Mouse (Mus musculus): ENCODE data around the gene Smyd2. TPM values are rescaled to one million over a fixed set of nuclear protein-coding genes. Genes with fewer than 3 reads are reported as not detected.

Smyd2 gene
- total and polyA plus RNA-seq, 2 experiments: 18.2 to 33.5 TPM

- no peaks in the 10 kb centered on the region for H3K27me3 ChIP-seq (ENCODE audit: control insufficient read depth, insufficient read depth, low read length)
- H3K79me2 ChIP-seq (ENCODE audit: control insufficient read depth, insufficient read depth, low read length): no peaks in the 10 kb centered on the region
- WGBS: 83% methylated on average over 8 of the region's 8 CpGs
- no peaks in the 10 kb centered on the region for H3K36me3 ChIP-seq (ENCODE audit: control insufficient read depth, insufficient read depth, low read length)
- DNase-seq (ENCODE audit: extremely low read depth, low read depth, low spot score): no peak
- TF ChIP-seq POLR2A (IDR thresholded peaks at IDR 0.05; ENCODE audit: extremely low read depth, insufficient read depth, low read length) (no peak), CTCF (IDR thresholded peaks at IDR 0.05; ENCODE audit: low read depth, low read length) (peak; percentile 37; the same call in 1 of the 2 replicates)
- H3K27ac ChIP-seq (replicated peaks; ENCODE audit: insufficient read depth, low read depth, low read length): no peak overlapping the region
- H3K4me3 ChIP-seq (ENCODE audit: insufficient read depth, low read depth, low read length): no peak overlapping the region
- H3K9ac ChIP-seq (ENCODE audit: low read depth, low read length): no peak overlapping the region
- H3K4me1 ChIP-seq (ENCODE audit: control insufficient read depth, insufficient read depth, low read length): peaks cover 8% of the 10 kb centered on the region; the same call in 1 of the 2 replicates
Observed at GRCm38 (mm10) chr1:189870539-189870938, 51.6 kb downstream of the Smyd2 start.

DNA sequence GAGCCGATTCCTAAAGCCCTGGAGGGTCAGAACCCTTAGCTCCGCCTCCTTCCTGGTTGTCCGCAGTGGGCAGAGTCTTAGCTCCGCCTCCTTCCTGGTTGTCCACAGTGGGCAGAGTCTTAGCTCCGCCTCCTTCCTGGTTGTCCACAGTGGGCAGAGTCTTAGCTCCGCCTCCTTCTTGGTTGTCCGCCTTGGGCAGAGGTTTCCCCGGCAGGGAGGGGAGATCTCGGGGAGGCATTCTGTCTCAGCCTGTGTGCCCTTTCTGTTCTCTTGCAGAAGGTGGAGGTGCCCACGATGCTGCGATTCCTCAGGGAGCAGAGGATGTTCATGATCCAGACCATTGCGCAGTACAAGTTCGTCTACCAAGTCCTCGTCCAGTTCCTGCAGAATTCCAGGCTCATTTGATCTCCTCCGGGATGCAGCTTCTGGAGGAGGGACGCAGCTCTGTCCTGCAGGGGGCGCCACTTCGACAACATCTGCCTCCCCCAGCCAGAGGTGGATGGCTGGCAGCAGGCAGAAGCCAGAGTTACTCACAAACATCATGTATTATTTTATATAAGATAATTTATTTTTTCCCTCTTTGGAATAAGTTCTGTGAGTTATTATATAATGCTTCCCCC, 52.4 kb downstream of the Smyd2 start:
- no peak for TF ChIP-seq POLR2A (IDR thresholded peaks at IDR 0.05; ENCODE audit: extremely low read depth, insufficient read depth, low read length)
- peak; percentile 56 for TF ChIP-seq CTCF (IDR thresholded peaks at IDR 0.05; ENCODE audit: low read depth, low read length)
- Histone ChIP-seq H3K27ac (replicated peaks; ENCODE audit: insufficient read depth, low read depth, low read length) (no peak overlapping the region), H3K4me1 (ENCODE audit: control insufficient read depth, insufficient read depth, low read length) (peaks cover 8% of the 10 kb centered on the region; the same call in 1 of the 2 replicates), H3K27me3 (ENCODE audit: control insufficient read depth, insufficient read depth, low read length) (no peaks in the 10 kb centered on the region), H3K36me3 (ENCODE audit: control insufficient read depth, insufficient read depth, low read length) (no peaks in the 10 kb centered on the region), H3K4me3 (ENCODE audit: insufficient read depth, low read depth, low read length) (no peak overlapping the region), H3K9ac (ENCODE audit: low read depth, low read length) (no peak overlapping the region), H3K79me2 (ENCODE audit: control insufficient read depth, insufficient read depth, low read length) (no peaks in the 10 kb centered on the region)
- no peak for DNase-seq (ENCODE audit: extremely low read depth, low read depth, low spot score)
- WGBS: 90% methylated on average over 18 of the region's 18 CpGs

GRCm38 (mm10) chr1:189868036-189868435, 54.1 kb downstream of the Smyd2 start:
- Histone ChIP-seq H3K27ac (replicated peaks; ENCODE audit: insufficient read depth, low read depth, low read length) (no peak overlapping the region), H3K4me3 (ENCODE audit: insufficient read depth, low read depth, low read length) (no peak overlapping the region), H3K27me3 (ENCODE audit: control insufficient read depth, insufficient read depth, low read length) (no peaks in the 10 kb centered on the region), H3K4me1 (ENCODE audit: control insufficient read depth, insufficient read depth, low read length) (peaks cover 8% of the 10 kb centered on the region; the same call in 1 of the 2 replicates), H3K79me2 (ENCODE audit: control insufficient read depth, insufficient read depth, low read length) (no peaks in the 10 kb centered on the region), H3K36me3 (ENCODE audit: control insufficient read depth, insufficient read depth, low read length) (no peaks in the 10 kb centered on the region), H3K9ac (ENCODE audit: low read depth, low read length) (no peak overlapping the region)
- 50% methylated on average over 10 of the region's 10 CpGs for WGBS
- TF ChIP-seq CTCF (IDR thresholded peaks at IDR 0.05; ENCODE audit: low read depth, low read length) (no peak), POLR2A (IDR thresholded peaks at IDR 0.05; ENCODE audit: extremely low read depth, insufficient read depth, low read length) (no peak)
- DNase-seq (ENCODE audit: extremely low read depth, low read depth, low spot score): no peak

- peaks cover 8% of the 10 kb centered on the region; the same call in 1 of the 2 replicates for H3K4me1 ChIP-seq (ENCODE audit: control insufficient read depth, insufficient read depth, low read length)
Observed at GRCm38 (mm10) chr1:189867497-189867896, 54.7 kb downstream of the Smyd2 start.

GRCm38 (mm10) chr1:189867034-189867433, 55.1 kb downstream of the Smyd2 start:
- TF ChIP-seq POLR2A (IDR thresholded peaks at IDR 0.05; ENCODE audit: extremely low read depth, insufficient read depth, low read length) (no peak), CTCF (IDR thresholded peaks at IDR 0.05; ENCODE audit: low read depth, low read length) (no peak)
- no peak for DNase-seq (ENCODE audit: extremely low read depth, low read depth, low spot score)
- 56% methylated on average over 5 of the region's 5 CpGs for WGBS
- peaks cover 8% of the 10 kb centered on the region; the same call in 1 of the 2 replicates for H3K4me1 ChIP-seq (ENCODE audit: control insufficient read depth, insufficient read depth, low read length)
- peak overlapping the region; percentile 78 for H3K27ac ChIP-seq (replicated peaks; ENCODE audit: insufficient read depth, low read depth, low read length)
- H3K36me3 ChIP-seq (ENCODE audit: control insufficient read depth, insufficient read depth, low read length): no peaks in the 10 kb centered on the region
- H3K4me3 ChIP-seq (ENCODE audit: insufficient read depth, low read depth, low read length): peak overlapping the region; percentile 28; the same call in 1 of the 2 replicates
- no peaks in the 10 kb centered on the region for H3K79me2 ChIP-seq (ENCODE audit: control insufficient read depth, insufficient read depth, low read length)
- peak overlapping the region; percentile 46 for H3K9ac ChIP-seq (ENCODE audit: low read depth, low read length)
- H3K27me3 ChIP-seq (ENCODE audit: control insufficient read depth, insufficient read depth, low read length): no peaks in the 10 kb centered on the region

More at GRCm38 (mm10) chr1:189867497-189867896, 54.7 kb downstream of the Smyd2 start:
- WGBS: 12% methylated on average over 9 of the region's 9 CpGs
- Histone ChIP-seq H3K36me3 (ENCODE audit: control insufficient read depth, insufficient read depth, low read length) (no peaks in the 10 kb centered on the region), H3K27me3 (ENCODE audit: control insufficient read depth, insufficient read depth, low read length) (no peaks in the 10 kb centered on the region), H3K79me2 (ENCODE audit: control insufficient read depth, insufficient read depth, low read length) (no peaks in the 10 kb centered on the region), H3K27ac (replicated peaks; ENCODE audit: insufficient read depth, low read depth, low read length) (peak overlapping the region; percentile 78), H3K9ac (ENCODE audit: low read depth, low read length) (peak overlapping the region; percentile 12; the same call in 1 of the 2 replicates), H3K4me3 (ENCODE audit: insufficient read depth, low read depth, low read length) (peak overlapping the region; percentile 28; the same call in 1 of the 2 replicates)
- DNase-seq (ENCODE audit: extremely low read depth, low read depth, low spot score): peak; percentile 34
- no peak for TF ChIP-seq POLR2A (IDR thresholded peaks at IDR 0.05; ENCODE audit: extremely low read depth, insufficient read depth, low read length)
- TF ChIP-seq CTCF (IDR thresholded peaks at IDR 0.05; ENCODE audit: low read depth, low read length): no peak

- WGBS: 62% methylated on average over 6 of the region's 6 CpGs
- Histone ChIP-seq H3K4me1 (ENCODE audit: control insufficient read depth, insufficient read depth, low read length) (peaks cover 8% of the 10 kb centered on the region; the same call in 1 of the 2 replicates), H3K36me3 (ENCODE audit: control insufficient read depth, insufficient read depth, low read length) (no peaks in the 10 kb centered on the region), H3K27me3 (ENCODE audit: control insufficient read depth, insufficient read depth, low read length) (no peaks in the 10 kb centered on the region), H3K4me3 (ENCODE audit: insufficient read depth, low read depth, low read length) (no peak overlapping the region), H3K79me2 (ENCODE audit: control insufficient read depth, insufficient read depth, low read length) (no peaks in the 10 kb centered on the region), H3K27ac (replicated peaks; ENCODE audit: insufficient read depth, low read depth, low read length) (peak overlapping the region; percentile 78), H3K9ac (ENCODE audit: low read depth, low read length) (peak overlapping the region; percentile 46; the same call in 1 of the 2 replicates)
- no peak for DNase-seq (ENCODE audit: extremely low read depth, low read depth, low spot score)
- TF ChIP-seq POLR2A (IDR thresholded peaks at IDR 0.05; ENCODE audit: extremely low read depth, insufficient read depth, low read length): no peak
- no peak for TF ChIP-seq CTCF (IDR thresholded peaks at IDR 0.05; ENCODE audit: low read depth, low read length)
Observed at GRCm38 (mm10) chr1:189866621-189867020, 55.5 kb downstream of the Smyd2 start.

Data from liver, adult 2 months (tissue).